Mouse (Mus musculus) heart, adult 9 months (tissue): ENCODE data around the gene Crybg1.

Source experiments
- DNase-seq, 2 experiments: peaks; one replicate each; pipeline ENCODE4 v3.0.0; 2022; ENCODE audit warnings: low spot score in 2 of 2

Crybg1 gene

GRCm38 (mm10) chr10:44094794-44095193 is 53.9 kb downstream of the Crybg1 start:
- DNase-seq: no peak

- DNase-seq: no peak
Measured at GRCm38 (mm10) chr10:44091757-44092156, 56.9 kb downstream of the Crybg1 start.

GRCm38 (mm10) chr10:44080351-44080750 is 68.3 kb downstream of the Crybg1 start:
- DNase-seq: no peak

- DNase-seq: no peak
Measured at GRCm38 (mm10) chr10:44078799-44079521, 69.7 kb downstream of the Crybg1 start.

GRCm38 (mm10) chr10:44071095-44071494 is 77.6 kb downstream of the Crybg1 start:
- peak; percentile 20 to 48 for DNase-seq

- DNase-seq: peak in 1 of 2 experiments; percentile 5
Measured at GRCm38 (mm10) chr10:44069131-44069530, 79.5 kb downstream of the Crybg1 start.

GRCm38 (mm10) chr10:44065848-44066360 is 82.7 kb downstream of the Crybg1 start:
- no peak for DNase-seq

- no peak for DNase-seq
Measured at GRCm38 (mm10) chr10:44062981-44063380, 85.7 kb downstream of the Crybg1 start.

GRCm38 (mm10) chr10:44050913-44051312 is 97.7 kb downstream of the Crybg1 start:
- no peak for DNase-seq

GRCm38 (mm10) chr10:44044727-44045126 is 103.9 kb downstream of the Crybg1 start:
- DNase-seq: no peak

- no peak for DNase-seq
Measured at GRCm38 (mm10) chr10:44043630-44044029, 105.0 kb downstream of the Crybg1 start.

- DNase-seq: no peak
Measured at GRCm38 (mm10) chr10:44039185-44039584, 109.5 kb downstream of the Crybg1 start.

- no peak for DNase-seq
Measured at GRCm38 (mm10) chr10:44037918-44038544, 110.6 kb downstream of the Crybg1 start.

- no peak for DNase-seq
Measured at GRCm38 (mm10) chr10:44029566-44029965, 119.1 kb downstream of the Crybg1 start.

GRCm38 (mm10) chr10:44027226-44027625 is 121.4 kb downstream of the Crybg1 start:
- no peak for DNase-seq

- no peak for DNase-seq
Measured at GRCm38 (mm10) chr10:44026105-44026504, 122.5 kb downstream of the Crybg1 start.

GRCm38 (mm10) chr10:44024705-44025104 is 123.9 kb downstream of the Crybg1 start:
- DNase-seq: no peak

GRCm38 (mm10) chr10:44020141-44020540 is 128.5 kb downstream of the Crybg1 start:
- no peak for DNase-seq

- DNase-seq: no peak
Measured at GRCm38 (mm10) chr10:44018562-44018961, 130.1 kb downstream of the Crybg1 start.

- DNase-seq: no peak
Measured at GRCm38 (mm10) chr10:44015631-44016030, 133.0 kb downstream of the Crybg1 start.

- DNase-seq: no peak
Measured at GRCm38 (mm10) chr10:44013885-44014284, 134.8 kb downstream of the Crybg1 start.

GRCm38 (mm10) chr10:44011408-44011807 is 137.2 kb downstream of the Crybg1 start:
- DNase-seq: no peak

- no peak for DNase-seq
Measured at GRCm38 (mm10) chr10:44008808-44009207, 139.8 kb downstream of the Crybg1 start.
